Mouse (Mus musculus): ENCODE results near the gene Lhpp.

Gene Lhpp

GRCm38 (mm10) chr7:132682901-132683300 lies 72.5 kb downstream of the Lhpp start:
- no peak for DNase-seq

DNA sequence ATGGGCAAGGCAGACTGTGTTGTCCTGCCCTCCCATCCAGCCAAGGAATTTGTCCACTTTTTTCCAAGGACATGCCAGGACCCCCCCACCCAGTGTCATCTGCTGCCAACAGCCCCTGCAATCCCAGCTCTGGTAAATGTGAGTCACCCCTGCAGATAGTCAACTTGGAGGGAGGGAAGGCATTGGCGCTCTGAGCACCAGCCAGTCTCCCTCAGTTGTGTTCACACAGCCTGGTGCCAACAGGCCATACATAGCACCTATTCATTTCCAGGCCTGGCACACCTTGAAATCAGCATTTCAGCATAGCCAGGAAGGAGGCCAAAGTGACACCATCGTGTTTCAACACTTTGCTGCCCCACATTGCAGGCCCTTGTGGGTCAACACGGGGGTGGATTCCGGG lies 73.5 kb downstream of the Lhpp start:
- DNase-seq, result no peak

DNA sequence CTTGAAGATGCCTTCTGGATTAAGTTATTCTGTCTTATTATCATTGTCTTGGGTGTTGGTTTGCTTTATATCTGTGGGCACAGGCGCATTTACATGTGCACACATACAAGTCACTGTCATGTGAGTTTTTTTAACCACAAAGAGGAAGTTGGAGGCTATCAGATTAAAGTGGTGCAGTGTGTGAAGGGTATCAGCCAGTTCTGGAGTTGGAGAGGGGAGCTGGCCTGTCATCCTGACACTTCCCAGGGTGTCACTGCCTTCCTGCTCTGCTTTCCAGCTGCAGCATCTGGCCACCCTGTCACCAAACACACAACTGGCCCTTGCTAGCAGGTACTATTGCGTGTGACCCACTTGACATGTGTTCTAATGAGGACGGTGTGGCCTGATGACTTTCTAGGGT lies 76.1 kb downstream of the Lhpp start:
- DNase-seq, result no peak

- no peak for DNase-seq
These were observed 77.5 kb downstream of the Lhpp start for GRCm38 (mm10) chr7:132687897-132688296.

DNA sequence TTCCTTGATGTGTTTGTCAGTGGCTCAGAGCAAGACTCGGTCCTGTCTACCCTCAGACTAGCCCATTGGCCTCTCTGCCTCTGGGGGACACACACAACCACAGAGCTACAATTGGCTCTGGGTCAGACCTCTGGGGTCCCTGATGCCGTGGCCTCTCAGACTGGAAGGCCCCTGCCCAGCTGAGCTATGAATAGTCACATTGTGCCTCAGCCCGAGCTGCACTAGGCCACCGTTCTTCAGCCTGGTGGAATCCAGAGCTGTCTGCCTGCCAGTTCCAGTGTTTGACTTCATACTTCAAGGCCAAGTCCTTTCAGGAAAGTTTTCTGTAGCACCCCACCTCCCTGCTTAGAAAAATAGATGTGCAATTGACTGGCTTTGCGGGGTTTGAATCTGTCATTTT lies 78.3 kb downstream of the Lhpp start:
- DNase-seq, result no peak

GRCm38 (mm10) chr7:132689722-132690121 lies 79.3 kb downstream of the Lhpp start:
- DNase-seq, result no peak

- DNase-seq, result no peak
These were observed 80.5 kb downstream of the Lhpp start for GRCm38 (mm10) chr7:132690716-132691472.

- peak; percentile 45 for DNase-seq
These were observed 82.3 kb downstream of the Lhpp start for GRCm38 (mm10) chr7:132692719-132693118.

GRCm38 (mm10) chr7:132693561-132693960 lies 83.1 kb downstream of the Lhpp start:
- DNase-seq, result no peak

- DNase-seq, result no peak
These were observed 86.9 kb downstream of the Lhpp start for GRCm38 (mm10) chr7:132697258-132697796.

GRCm38 (mm10) chr7:132698737-132699136 lies 88.3 kb downstream of the Lhpp start:
- DNase-seq, result no peak

- DNase-seq, result no peak
These were observed 88.7 kb downstream of the Lhpp start for GRCm38 (mm10) chr7:132699165-132699564.

GRCm38 (mm10) chr7:132699639-132700038 lies 89.2 kb downstream of the Lhpp start:
- DNase-seq, result no peak

- DNase-seq, result no peak
These were observed 89.7 kb downstream of the Lhpp start for GRCm38 (mm10) chr7:132700107-132700506.

- DNase-seq, result no peak
These were observed 91.0 kb downstream of the Lhpp start for GRCm38 (mm10) chr7:132701412-132701811.

DNA sequence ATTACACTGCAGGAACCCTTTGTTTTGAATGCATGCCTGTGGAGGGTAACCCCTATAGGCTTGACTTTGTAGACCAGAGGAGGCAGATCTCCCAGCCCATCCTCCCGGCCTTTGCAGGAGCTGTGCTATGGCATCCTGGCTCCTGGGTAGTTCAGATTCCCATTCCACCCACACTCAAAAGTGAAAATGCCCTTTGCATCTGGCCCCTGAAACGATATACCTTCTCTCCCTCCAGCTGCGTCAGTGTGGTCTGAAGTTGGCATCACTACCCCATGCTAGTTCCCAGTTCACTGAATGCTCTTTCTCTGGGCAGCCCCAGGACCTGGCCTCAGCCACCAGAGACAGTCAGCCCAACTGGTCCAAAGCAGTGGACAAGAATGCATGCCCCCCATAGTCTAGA lies 91.6 kb downstream of the Lhpp start:
- DNase-seq, result no peak

GRCm38 (mm10) chr7:132702492-132703070 lies 92.1 kb downstream of the Lhpp start:
- DNase-seq, result no peak

- DNase-seq, result no peak
These were observed 93.3 kb downstream of the Lhpp start for GRCm38 (mm10) chr7:132703515-132704309.

- DNase-seq, result no peak
These were observed 94.0 kb downstream of the Lhpp start for GRCm38 (mm10) chr7:132704310-132704875.

GRCm38 (mm10) chr7:132705130-132705529 lies 94.7 kb downstream of the Lhpp start:
- no peak for DNase-seq

GRCm38 (mm10) chr7:132711579-132711978 lies 101.1 kb downstream of the Lhpp start:
- DNase-seq, result no peak

DNA sequence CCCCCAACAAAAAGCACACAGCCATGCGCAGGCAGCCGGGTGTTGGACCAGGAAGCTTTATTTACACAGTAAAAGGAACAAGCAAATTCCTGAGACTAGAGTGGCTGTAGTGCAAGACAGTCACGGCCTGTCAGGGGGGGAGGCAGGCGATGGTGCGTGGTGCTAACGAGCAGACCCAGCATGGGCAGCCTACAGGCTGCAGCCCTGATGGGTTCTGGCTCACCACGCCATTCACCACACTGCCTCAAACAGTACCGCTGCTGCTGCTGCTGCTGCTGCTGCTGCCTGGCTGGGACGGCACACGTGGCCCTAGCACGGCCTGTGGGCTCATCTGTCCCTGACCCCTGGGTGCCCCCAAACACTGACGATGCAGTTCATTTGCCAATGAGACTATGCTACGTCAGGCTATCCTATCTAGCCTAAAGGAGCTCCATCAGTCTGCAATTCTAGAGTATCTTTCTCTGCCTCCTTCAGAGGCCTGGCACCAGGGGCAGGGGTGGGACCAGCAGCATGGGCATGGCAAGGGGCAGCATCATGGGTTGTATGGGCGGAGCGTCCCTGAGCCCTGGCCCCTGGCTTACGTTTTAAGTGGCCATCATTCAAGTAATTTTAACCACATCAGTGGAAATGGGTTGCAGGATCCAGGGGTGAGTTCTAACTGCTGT lies 101.7 kb downstream of the Lhpp start:
- no peak for DNase-seq

DNA sequence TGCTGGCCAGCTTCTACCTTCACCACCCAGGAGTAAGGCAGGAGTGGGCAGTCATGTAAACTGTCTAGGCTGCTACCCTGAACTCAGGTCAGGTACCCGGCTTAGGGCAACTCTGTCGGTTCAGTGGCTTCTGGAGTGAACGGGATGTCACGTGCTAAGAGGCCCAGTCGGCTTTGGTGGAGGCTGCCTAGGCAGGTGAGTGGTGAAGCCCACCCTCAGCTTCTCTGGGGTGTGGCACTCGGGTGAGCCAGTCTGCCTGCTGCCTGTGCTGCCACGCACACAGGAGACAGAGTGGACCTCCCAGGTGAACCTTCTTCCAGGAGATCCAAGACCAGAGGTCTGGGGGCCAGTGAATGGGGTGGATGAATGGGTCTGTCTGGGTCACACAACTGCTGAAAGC lies 102.5 kb downstream of the Lhpp start:
- DNase-seq, result no peak
